Mouse (Mus musculus) forebrain, embryonic 16.5 days (tissue): ENCODE measurements around the gene Pla2g6. TPM values are rescaled to one million over a fixed set of nuclear protein-coding genes. Genes with fewer than 3 reads are reported as not detected.

Experiments
- ATAC-seq: fragments of 200-750 bp; cut with Nextera tagmentation; 2 replicates; pipeline ENCODE4 v1.8.0; 2017; ENCODE audit warnings: mild to moderate bottlenecking, moderate library complexity
- H3K27ac ChIP-seq: fragments of 300-500 bp; sonication (generic); 2 replicates; pipeline ENCODE4 v1.5.1; 2014; ENCODE audit warnings: low read length, control low read depth
- H3K27me3 ChIP-seq: fragments of 300-500 bp; sonication (generic); replicated peaks from 2 replicates; pipeline ENCODE4 v1.6.1; 2014; ENCODE audit warnings: low read length; ENCODE audit not compliant: control insufficient read depth, insufficient read depth
- H3K36me3 ChIP-seq: fragments of 300-500 bp; sonication (generic); 2 replicates; pipeline ENCODE4 v1.6.1; 2014; ENCODE audit not compliant: control insufficient read depth, insufficient read depth
- H3K4me1 ChIP-seq: fragments of 300-500 bp; sonication (generic); replicated peaks from 2 replicates; pipeline ENCODE4 v1.6.1; 2014; ENCODE audit warnings: low read length; ENCODE audit not compliant: control insufficient read depth, insufficient read depth
- H3K4me2 ChIP-seq: fragments of 300-500 bp; sonication (generic); 2 replicates; pipeline ENCODE4 v1.6.1; 2014; ENCODE audit warnings: mild to moderate bottlenecking, low read length, control low read depth
- H3K4me3 ChIP-seq: fragments of 300-500 bp; sonication (generic); replicated peaks from 2 replicates; pipeline ENCODE4 v1.5.1; 2014; ENCODE audit warnings: mild to moderate bottlenecking, low read length, control low read depth
- H3K9ac ChIP-seq: fragments of 300-500 bp; sonication (generic); replicated peaks from 2 replicates; pipeline ENCODE4 v1.6.1; 2014; ENCODE audit warnings: low read depth, low read length, control low read depth
- H3K9me3 ChIP-seq: fragments of 300-500 bp; sonication (generic); 2 replicates; pipeline ENCODE4 v1.6.1; 2016; ENCODE audit warnings: low read length; ENCODE audit not compliant: control insufficient read depth
- WGBS: fragments of 180-500 bp; shearing (Covaris S2); extraction: QIAGEN DNeasy Blood & Tissue Kit; methylation state at CpG from one replicate; pipeline ENCODE4 v1.1.7; 2014; 5-methylcytosine and 5-hydroxymethylcytosine counted together
- polyA plus RNA-seq: library from polyadenylated mRNA; unstranded; fragments of >200 nt; fragmentation: Nextera tagmentation; extraction: Ambion mirVana; gene quantifications from 2 replicates; pipeline ENCODE4 v1.2.1, GENCODE M21; 2015

The Pla2g6 gene
- polyA plus RNA-seq, 1 experiment from 2014 or later: 31.0 TPM

- ATAC-seq: no peak
- no peaks in the 10 kb centered on the region for H3K36me3 ChIP-seq
- no peak overlapping the region for H3K4me2 ChIP-seq
- peaks cover 8% of the 10 kb centered on the region for H3K4me1 ChIP-seq
- H3K27ac ChIP-seq: no peak overlapping the region
- no peak overlapping the region; the same call in 1 of the 2 replicates for H3K9ac ChIP-seq
- no peaks in the 10 kb centered on the region for H3K9me3 ChIP-seq
- 71% methylated on average over 4 of the region's 4 CpGs for WGBS
- H3K27me3 ChIP-seq: no peaks in the 10 kb centered on the region
- H3K4me3 ChIP-seq: no peak overlapping the region
Observed at GRCm38 (mm10) chr15:79326264-79326663, 1.9 kb downstream of the Pla2g6 start.

- H3K9me3 ChIP-seq: no peaks in the 10 kb centered on the region
- 89% methylated on average over 3 of the region's 3 CpGs for WGBS
Observed at GRCm38 (mm10) chr15:79325742-79326141, 2.4 kb downstream of the Pla2g6 start.

GRCm38 (mm10) chr15:79324373-79324772 lies 3.8 kb downstream of the Pla2g6 start:
- no peak overlapping the region for H3K27ac ChIP-seq
- no peak for ATAC-seq

More at GRCm38 (mm10) chr15:79325742-79326141, 2.4 kb downstream of the Pla2g6 start:
- H3K9ac ChIP-seq: no peak overlapping the region
- no peak overlapping the region for H3K4me3 ChIP-seq
- H3K36me3 ChIP-seq: no peaks in the 10 kb centered on the region
- no peak overlapping the region for H3K27ac ChIP-seq
- H3K4me2 ChIP-seq: no peak overlapping the region
- no peak for ATAC-seq
- H3K4me1 ChIP-seq: peaks cover 8% of the 10 kb centered on the region
- H3K27me3 ChIP-seq: no peaks in the 10 kb centered on the region

GRCm38 (mm10) chr15:79323791-79324155 lies 4.4 kb downstream of the Pla2g6 start:
- WGBS: 80% methylated on average over 4 of the region's 4 CpGs
- no peak overlapping the region for H3K27ac ChIP-seq

More at GRCm38 (mm10) chr15:79324373-79324772, 3.8 kb downstream of the Pla2g6 start:
- Histone ChIP-seq H3K27me3 (no peaks in the 10 kb centered on the region), H3K4me1 (peaks cover 8% of the 10 kb centered on the region), H3K36me3 (no peaks in the 10 kb centered on the region), H3K4me2 (no peak overlapping the region), H3K9ac (no peak overlapping the region), H3K9me3 (no peaks in the 10 kb centered on the region), H3K4me3 (no peak overlapping the region)
- 96% methylated on average over 3 of the region's 3 CpGs for WGBS

GRCm38 (mm10) chr15:79322991-79323790 lies 5.0 kb downstream of the Pla2g6 start:
- no peaks in the 10 kb centered on the region for H3K36me3 ChIP-seq
- H3K9ac ChIP-seq: no peak overlapping the region
- no peaks in the 10 kb centered on the region for H3K9me3 ChIP-seq
- no peaks in the 10 kb centered on the region for H3K27me3 ChIP-seq
- 78% methylated on average over 6 of the region's 6 CpGs for WGBS
- H3K4me1 ChIP-seq: peaks cover 8% of the 10 kb centered on the region
- no peak for ATAC-seq
- no peak overlapping the region for H3K27ac ChIP-seq
- no peak overlapping the region for H3K4me3 ChIP-seq
- H3K4me2 ChIP-seq: no peak overlapping the region

More at GRCm38 (mm10) chr15:79323791-79324155, 4.4 kb downstream of the Pla2g6 start:
- Histone ChIP-seq H3K4me1 (peaks cover 8% of the 10 kb centered on the region), H3K9ac (no peak overlapping the region), H3K4me2 (no peak overlapping the region), H3K27me3 (no peaks in the 10 kb centered on the region), H3K9me3 (no peaks in the 10 kb centered on the region), H3K4me3 (no peak overlapping the region), H3K36me3 (no peaks in the 10 kb centered on the region)
- no peak for ATAC-seq

- no peak overlapping the region for H3K9ac ChIP-seq
- H3K36me3 ChIP-seq: no peaks in the 10 kb centered on the region
- H3K4me1 ChIP-seq: peaks cover 7% of the 10 kb centered on the region
- no peaks in the 10 kb centered on the region for H3K9me3 ChIP-seq
- no peaks in the 10 kb centered on the region for H3K27me3 ChIP-seq
- H3K27ac ChIP-seq: no peak overlapping the region
- no peak overlapping the region for H3K4me3 ChIP-seq
- WGBS: 86% methylated on average over 11 of the region's 11 CpGs
- ATAC-seq: no peak
- no peak overlapping the region for H3K4me2 ChIP-seq
Observed at GRCm38 (mm10) chr15:79322281-79322990, 5.8 kb downstream of the Pla2g6 start.

- H3K9me3 ChIP-seq: no peaks in the 10 kb centered on the region
- WGBS: 85% methylated on average over 5 of the region's 5 CpGs
- no peak overlapping the region for H3K9ac ChIP-seq
- H3K36me3 ChIP-seq: no peaks in the 10 kb centered on the region
- no peak overlapping the region for H3K4me2 ChIP-seq
- no peak overlapping the region for H3K4me3 ChIP-seq
- H3K27ac ChIP-seq: no peak overlapping the region
- no peak for ATAC-seq
- no peaks in the 10 kb centered on the region for H3K27me3 ChIP-seq
- peaks cover under 1% of the 10 kb centered on the region; the same call in 1 of the 2 replicates for H3K4me1 ChIP-seq
Observed at GRCm38 (mm10) chr15:79321733-79322190, 6.4 kb downstream of the Pla2g6 start.

- ATAC-seq: no peak
- WGBS: 75% methylated on average over 8 of the region's 8 CpGs
Observed at GRCm38 (mm10) chr15:79313848-79314369, 14.3 kb downstream of the Pla2g6 start.

GRCm38 (mm10) chr15:79307861-79308260 lies 20.3 kb downstream of the Pla2g6 start:
- WGBS: 79% methylated on average over 4 of the region's 4 CpGs

More at GRCm38 (mm10) chr15:79313848-79314369, 14.3 kb downstream of the Pla2g6 start:
- Histone ChIP-seq H3K4me2 (no peak overlapping the region), H3K4me3 (no peak overlapping the region), H3K36me3 (no peaks in the 10 kb centered on the region), H3K27me3 (no peaks in the 10 kb centered on the region), H3K4me1 (no peaks in the 10 kb centered on the region), H3K9ac (no peak overlapping the region), H3K27ac (no peak overlapping the region), H3K9me3 (no peaks in the 10 kb centered on the region)

More at GRCm38 (mm10) chr15:79307861-79308260, 20.3 kb downstream of the Pla2g6 start:
- Histone ChIP-seq H3K27me3 (no peaks in the 10 kb centered on the region), H3K27ac (no peak overlapping the region), H3K4me2 (no peak overlapping the region), H3K36me3 (no peaks in the 10 kb centered on the region), H3K9me3 (no peaks in the 10 kb centered on the region), H3K9ac (no peak overlapping the region), H3K4me3 (no peak overlapping the region), H3K4me1 (no peaks in the 10 kb centered on the region)
- ATAC-seq: no peak
